Mouse (Mus musculus) C2C12 (cell line): ENCODE data around the gene Orc1.

Source experiments
- CTCF ChIP-seq: IDR thresholded peaks from one replicate; pipeline ENCODE4 v1.5.1; 2011; ENCODE audit not compliant: control insufficient read depth, insufficient read depth, insufficient read length
- MAX ChIP-seq: IDR thresholded peaks from one replicate; pipeline ENCODE4 v1.6.1; 2011; ENCODE audit warnings: mild to moderate bottlenecking, control low read depth
- MYOG ChIP-seq: IDR thresholded peaks from one replicate; pipeline ENCODE4 v1.6.1; 2011; ENCODE audit not compliant: control insufficient read depth, insufficient read length; ENCODE audit errors: extremely low read depth
- USF1 ChIP-seq: IDR thresholded peaks from one replicate; pipeline ENCODE4 v1.6.1; 2011; ENCODE audit warnings: low read depth, mild to moderate bottlenecking, control low read depth, moderate library complexity

GRCm38 (mm10) chr4:108539701-108540100 is 39.5 kb upstream of the Orc1 start:
- TF ChIP-seq CTCF (no peak), USF1 (no peak), MAX (no peak), MYOG (no peak)
